Mouse (Mus musculus) embryonic fibroblast, embryonic 13.5 days (primary cell): ENCODE measurements around the gene Far1.

Source experiments
- CTCF ChIP-seq: IDR thresholded peaks from 2 replicates; pipeline ENCODE4 v1.5.1; 2011; ENCODE audit warnings: mild to moderate bottlenecking, control low read depth, low read length, moderate library complexity, borderline replicate concordance; ENCODE audit not compliant: insufficient read depth
- POLR2A ChIP-seq: IDR thresholded peaks from 2 replicates; pipeline ENCODE4 v1.6.1; 2011; ENCODE audit warnings: low read depth, mild to moderate bottlenecking, control low read depth, low read length, moderate library complexity

GRCm38 (mm10) chr7:113505516-113506045 is 8.1 kb upstream of the Far1 start:
- TF ChIP-seq POLR2A (no peak), CTCF (no peak)
